Mouse (Mus musculus): ENCODE results near the gene Apobr.

Apobr gene

DNA sequence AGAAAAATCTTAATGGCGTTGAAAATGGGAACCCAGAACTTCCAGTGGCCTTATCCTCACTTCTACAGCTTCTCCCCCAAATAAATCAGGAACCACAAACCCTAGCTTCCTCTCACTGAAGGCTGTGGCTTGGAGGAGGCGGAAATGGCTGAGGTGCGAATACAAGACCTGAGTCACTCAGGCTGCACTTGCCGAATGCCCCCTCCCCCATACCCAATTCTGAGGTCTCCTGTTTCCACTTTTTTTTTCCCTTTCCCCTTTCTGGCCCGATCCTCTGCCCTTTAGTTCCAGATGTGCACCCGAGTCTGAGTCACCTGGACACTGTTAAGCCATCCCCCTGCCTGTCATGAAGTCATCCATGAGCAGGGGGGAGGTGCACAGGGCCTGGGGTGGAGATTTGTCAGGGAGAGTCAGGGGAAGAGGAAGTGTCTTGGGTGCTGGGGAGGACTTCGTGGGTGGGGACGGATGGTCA lies at the start of gene Apobr:
Gene Apobr (plus strand): TSS at position 437 of the 472 bp plus-strand sequence.
- no peak for DNase-seq (ENCODE audit: low read depth, low spot score)

GRCm38 (mm10) chr7:126535766-126536165 lies 49.0 kb upstream of the Apobr start:
- no peak for DNase-seq (ENCODE audit: low read depth, low spot score)

GRCm38 (mm10) chr7:126536466-126536865 lies 48.3 kb upstream of the Apobr start:
- DNase-seq (ENCODE audit: low read depth, low spot score): no peak

- no peak for DNase-seq (ENCODE audit: low read depth, low spot score)
Observed at GRCm38 (mm10) chr7:126537820-126538585, 46.7 kb upstream of the Apobr start.

DNA sequence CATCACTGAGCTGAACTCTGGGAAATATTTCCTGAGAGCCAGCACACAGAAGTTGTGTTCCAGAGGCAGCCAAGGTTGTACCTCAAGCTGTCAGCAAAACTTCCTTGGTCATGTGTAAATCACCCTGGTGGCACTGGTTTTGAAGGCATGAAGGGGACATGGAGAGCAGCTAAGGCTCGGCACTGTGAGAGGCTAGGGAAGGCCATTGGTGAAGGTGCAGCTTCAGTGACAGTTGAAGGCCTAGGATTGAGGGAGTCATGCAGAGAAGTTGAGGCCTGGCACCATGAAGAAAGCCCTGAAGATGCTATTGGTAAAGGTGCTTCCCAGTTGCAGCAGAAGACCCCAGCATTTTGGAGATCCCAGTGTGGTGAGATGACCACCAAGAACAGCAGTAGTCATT lies 43.1 kb upstream of the Apobr start:
- DNase-seq (ENCODE audit: low read depth, low spot score): no peak

DNA sequence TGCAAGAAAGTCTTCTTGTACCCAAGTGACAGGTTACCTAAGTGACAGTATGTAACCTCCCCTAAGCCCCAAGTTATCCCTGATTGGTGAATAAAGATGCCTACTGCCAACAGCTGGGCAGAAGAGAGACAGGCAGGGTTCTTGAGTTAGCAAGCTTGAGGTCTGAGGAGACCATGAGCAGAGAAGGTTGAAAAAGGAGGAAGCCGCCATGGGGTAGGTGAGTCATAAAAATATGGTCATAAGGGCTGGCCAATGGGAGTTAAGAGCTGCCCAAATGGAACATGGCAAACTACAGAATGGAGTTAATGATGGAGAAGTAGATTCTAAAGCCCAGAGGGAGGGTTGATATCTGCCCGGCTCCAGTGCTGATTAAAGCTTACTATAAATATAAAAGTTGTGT lies 39.1 kb upstream of the Apobr start:
- no peak for DNase-seq (ENCODE audit: low read depth, low spot score)

DNA sequence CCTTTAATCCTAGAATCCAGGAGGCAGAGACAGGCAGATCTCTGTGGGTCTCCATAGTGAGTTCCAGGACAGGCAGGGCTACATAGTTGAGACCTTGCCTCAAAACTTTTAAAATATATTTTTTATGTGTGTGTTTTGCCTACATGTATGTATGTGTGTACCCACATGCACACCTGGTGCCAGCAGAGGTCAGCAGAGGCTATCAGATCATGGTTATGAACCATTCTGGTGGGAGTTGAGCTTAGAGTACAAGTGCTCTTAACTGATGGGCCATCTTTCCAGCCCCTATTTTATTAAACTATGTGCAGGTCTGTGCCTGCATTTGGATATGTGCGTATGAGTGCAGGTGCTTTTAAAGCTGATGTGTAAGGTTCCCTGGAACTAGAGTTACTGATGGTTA lies 29.9 kb upstream of the Apobr start:
- no peak for DNase-seq (ENCODE audit: low read depth, low spot score)

DNA sequence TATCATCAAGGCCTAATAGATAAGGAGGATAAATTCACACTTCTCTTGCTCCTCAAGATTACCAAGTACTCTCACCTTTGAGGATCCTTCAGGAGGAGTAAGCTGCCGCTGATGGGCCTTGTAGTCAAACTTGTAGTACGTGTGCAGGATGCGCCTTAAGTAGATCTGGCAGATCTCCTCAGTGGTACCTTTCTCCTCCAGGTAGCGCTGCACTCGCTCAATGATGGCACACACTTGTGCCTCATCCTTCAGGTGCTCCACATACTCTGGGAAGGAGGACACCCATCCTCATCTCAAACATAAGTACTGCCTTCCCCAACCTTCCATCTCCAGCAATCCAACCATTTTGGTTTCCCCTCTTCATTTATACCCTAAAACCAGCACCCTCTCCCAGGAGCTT lies 28.1 kb upstream of the Apobr start:
- no peak for DNase-seq (ENCODE audit: low read depth, low spot score)

DNA sequence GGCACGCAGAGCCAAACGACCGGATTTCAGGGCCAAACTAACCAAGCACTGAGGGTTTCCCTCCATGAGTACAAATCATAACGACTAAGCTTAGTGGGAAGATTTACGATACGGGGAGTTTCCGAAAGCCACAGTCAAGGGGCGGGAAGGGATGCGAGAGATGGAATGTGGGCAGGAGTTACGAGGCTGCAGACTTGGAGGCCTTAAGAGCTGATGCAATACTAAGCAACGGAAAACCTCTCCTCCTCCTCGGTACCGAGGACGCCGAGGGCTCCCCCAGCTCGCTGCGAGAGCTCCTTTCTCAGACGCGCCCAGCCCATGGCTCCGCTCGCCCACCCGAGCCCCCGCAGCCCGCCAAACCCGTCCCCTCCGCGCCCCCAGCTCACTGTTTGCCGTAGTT lies 19.0 kb upstream of the Apobr start:
- no peak for DNase-seq (ENCODE audit: low read depth, low spot score)

DNA sequence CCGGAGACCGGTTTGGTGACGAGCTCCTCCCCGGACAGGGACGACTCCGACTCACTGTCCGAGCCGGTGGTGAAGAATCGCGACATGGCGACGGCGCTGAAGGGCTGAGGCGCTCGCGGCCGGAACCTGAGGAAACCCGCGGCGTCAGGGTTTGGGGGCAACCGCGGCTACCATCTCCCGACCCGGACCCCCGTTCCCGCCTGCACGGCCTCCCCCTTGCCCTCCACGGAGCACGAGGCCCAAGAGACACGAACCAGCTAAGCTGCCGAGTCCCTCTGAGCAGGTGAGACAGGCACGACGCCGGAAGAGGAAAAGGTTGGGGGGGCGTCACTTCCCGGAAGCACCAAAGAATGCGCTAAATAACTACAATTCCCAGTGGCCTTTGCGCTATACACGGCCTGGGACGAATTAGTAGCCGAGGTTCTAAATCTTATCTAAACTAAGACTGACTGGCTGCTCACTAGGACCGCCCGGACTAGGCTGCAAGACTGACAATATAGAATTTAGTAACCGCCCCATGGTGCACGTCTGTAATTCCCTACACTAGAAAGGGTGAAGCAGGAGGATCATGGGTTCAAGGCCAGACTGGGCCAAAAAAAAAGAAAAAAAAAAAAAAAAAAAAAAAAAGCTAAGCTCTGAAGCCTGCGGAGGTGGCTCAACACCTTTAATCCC lies 18.5 kb upstream of the Apobr start, which contains the start of gene Eif3c:
Gene Eif3c (minus strand): TSS at position 318 of the 672 bp plus-strand sequence.
- DNase-seq (ENCODE audit: low read depth, low spot score): peak; percentile 85

DNA sequence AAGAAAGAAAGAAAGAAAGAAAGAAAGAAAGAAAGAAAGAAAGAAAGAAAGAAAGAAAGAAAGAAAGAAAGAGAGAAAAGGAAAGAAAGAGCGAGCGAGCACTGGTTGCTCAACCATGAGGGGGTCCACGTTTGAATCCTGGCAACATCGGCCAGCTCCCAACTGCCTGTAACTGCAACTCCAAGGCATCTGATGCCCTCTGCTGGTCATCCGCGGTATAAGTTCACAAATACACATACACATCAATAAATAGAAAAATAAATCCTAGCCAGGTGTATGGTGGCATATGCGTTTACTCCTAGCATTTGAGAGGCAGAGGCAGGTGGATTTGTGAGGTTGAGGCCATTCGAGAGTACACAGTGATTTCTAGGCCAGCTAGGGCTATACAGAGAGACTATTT lies 7.8 kb upstream of the Apobr start:
- DNase-seq (ENCODE audit: low read depth, low spot score): no peak

GRCm38 (mm10) chr7:126579172-126579571 lies 5.6 kb upstream of the Apobr start:
- no peak for DNase-seq (ENCODE audit: low read depth, low spot score)

DNA sequence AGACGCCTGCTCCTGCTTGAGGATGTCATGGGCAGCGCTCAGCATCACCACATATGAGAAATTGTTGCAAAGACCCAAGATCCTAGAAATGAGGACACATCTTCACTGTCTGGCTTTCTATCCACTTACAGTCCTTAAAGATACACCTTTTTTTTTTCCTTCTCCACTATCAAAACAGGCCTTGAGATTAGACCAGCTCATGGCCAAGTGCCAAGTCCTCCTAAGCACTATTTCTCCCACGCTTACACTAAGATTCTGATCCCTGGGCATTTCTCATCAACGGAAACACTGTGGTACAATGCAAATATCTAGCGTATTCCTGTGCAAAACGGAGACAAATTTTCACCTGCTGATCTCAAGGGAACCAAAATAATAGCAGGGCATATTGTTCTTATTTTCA lies 3.1 kb upstream of the Apobr start:
- no peak for DNase-seq (ENCODE audit: low read depth, low spot score)

DNA sequence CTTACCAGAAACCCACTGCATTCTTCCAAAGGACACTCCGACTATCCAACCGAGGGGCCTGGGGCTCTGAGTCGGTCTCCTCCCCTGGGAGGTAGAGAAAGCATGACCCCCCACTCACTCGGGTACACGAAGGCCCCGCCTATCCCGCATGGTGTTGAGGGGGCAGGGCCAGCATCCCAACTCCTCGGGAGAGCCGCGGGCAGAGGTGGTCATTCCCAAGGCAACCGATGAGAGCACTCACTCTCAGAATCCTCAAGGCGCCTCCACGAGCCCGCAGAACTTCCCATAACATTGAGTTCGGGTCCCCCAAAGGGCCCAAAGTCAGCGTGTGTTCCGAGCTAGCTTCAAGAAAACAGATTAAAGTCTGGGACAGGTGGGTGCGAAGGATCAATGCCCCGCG lies 2.0 kb upstream of the Apobr start:
- DNase-seq (ENCODE audit: low read depth, low spot score): no peak

GRCm38 (mm10) chr7:126583251-126583709 lies 1.5 kb upstream of the Apobr start:
- peak; percentile 83 for DNase-seq (ENCODE audit: low read depth, low spot score)

DNA sequence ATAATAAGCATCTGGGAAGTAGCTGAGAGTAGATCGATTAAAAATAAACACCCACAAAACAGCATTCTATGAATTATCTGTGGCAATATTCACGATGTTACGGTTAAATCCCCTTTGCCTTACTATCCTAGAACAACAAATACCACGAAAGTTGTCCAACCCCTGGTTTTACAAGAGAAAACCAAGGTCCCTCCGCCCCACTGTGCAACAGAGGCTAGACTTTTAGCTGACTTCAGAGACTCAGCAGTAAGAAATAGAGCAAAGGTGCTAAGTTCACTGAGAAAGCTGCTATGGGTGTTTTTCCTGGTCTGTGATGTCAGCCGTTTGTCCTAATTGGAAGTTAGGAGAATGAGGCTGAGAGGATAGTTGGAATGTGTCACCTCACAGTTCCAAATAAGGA lies 981 bp upstream of the Apobr start:
- DNase-seq (ENCODE audit: low read depth, low spot score): no peak

DNA sequence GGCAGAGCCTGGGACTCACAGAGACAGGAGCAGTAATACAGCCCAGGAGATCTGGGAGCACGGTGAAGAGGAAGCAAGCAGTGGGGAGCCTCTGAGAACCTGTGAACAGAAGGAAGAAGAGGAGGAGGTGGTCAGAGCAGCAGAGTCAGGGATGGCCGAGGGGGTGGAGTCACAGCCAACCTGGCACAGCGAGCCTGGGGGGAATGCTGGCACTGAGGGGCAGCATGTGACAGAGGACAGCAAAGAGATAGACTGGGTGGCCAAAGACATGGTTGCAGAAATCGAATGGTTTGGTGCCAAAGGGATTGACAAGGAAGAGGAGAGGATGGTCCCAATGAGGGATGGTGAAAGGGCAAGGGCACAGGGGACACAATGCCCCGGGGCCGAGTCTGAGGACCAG lies 975 bp downstream of the Apobr start, which contains the start of gene Cln3:
Gene Cln3 (minus strand): TSS at position 101 of the 400 bp plus-strand sequence.
- no peak for DNase-seq (ENCODE audit: low read depth, low spot score)

DNA sequence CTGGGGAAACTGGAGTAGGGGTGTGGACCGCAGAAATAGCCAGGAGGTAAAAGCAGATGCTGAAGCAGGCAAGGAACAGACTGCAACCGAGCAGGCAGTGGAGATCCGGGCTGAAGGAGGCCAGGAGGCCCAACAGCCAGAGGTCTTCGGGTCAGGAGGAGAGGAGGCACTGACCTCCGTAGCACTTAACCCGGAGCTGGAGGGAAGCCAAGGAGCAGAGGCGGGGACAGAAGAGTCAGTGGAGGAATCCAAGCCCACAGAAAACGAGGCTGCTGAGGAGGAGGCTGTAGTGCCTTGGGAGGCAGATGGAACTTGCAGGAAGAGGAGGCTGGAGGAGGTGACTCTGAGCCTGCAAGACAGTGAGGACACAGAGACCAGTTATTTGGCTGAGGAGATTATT lies 2.1 kb downstream of the Apobr start:
- no peak for DNase-seq (ENCODE audit: low read depth, low spot score)

GRCm38 (mm10) chr7:126587779-126588178 lies 3.0 kb downstream of the Apobr start:
- no peak for DNase-seq (ENCODE audit: low read depth, low spot score)

DNA sequence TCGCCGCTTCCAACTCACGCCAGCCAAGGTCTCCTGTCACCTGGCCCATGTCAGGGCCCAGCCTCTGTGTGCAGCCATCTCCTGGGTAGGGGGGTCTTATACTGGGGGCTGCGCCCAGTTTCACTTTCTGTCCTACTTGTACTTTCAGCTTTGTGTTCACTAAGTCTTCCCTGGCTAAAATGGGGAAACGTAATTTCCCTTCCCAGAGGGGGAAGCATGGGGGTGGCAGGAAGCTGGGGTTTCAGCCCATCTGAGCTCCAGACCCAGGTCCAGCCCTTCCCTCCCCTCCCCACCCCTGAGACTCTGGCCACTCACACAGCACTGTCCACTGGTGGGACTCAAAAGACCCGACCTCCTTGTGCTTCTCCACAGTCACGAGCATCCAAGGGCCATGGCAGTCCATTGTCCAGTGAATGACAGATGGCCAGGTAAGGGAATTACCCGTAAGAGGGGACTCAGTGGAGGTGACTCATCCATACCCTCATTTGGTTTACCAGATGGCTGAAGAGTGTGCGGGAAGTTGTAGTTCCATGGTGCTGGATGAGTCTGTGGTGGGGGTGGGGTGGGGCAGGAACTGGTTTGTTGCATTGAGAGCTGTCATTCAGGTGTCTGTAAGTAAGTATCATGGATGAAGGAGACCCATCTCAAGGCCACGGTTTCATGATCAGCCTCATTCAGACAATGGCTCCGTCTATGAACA lies 10.3 kb downstream of the Apobr start, which contains the start of gene Il27:
Gene Il27 (minus strand): TSS at position 80 of the 700 bp plus-strand sequence.
- DNase-seq (ENCODE audit: low read depth, low spot score): no peak

DNA sequence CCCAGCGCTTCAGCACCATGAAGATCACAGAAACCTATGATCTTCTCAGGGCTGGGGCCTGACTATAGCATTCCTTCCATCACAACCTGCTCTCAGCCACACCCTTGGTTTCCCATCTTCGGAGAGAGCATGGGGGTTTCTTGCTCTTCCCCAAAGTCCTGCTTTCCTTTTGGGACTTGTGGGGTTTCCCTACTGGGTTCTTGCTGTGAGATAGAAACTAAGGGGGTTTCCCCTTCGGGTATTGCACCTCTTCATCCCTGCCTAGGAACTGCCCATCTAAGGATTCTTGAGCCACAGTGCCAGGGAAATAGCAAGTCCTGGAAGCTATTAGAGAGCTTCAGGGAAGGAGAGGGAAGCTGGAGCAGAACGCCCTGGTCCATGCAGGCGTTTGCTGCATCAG lies 11.1 kb downstream of the Apobr start:
- DNase-seq (ENCODE audit: low read depth, low spot score): no peak

- DNase-seq (ENCODE audit: low read depth, low spot score): no peak
Observed at GRCm38 (mm10) chr7:126596414-126596813, 11.7 kb downstream of the Apobr start.

Data from brain, embryonic 18.5 days (tissue).